ENCODE assay signal across 25 mouse cellular contexts in genomic region chr15:97465366-97465765, GRCm38 (mm10).
DNase-seq lines count a peak whose midpoint lies in the region; ATAC-seq and TF ChIP-seq lines count a peak whose summit lies in the region.
"Had no signal": no experiment of that assay in that cellular context is flagged by ENCODE, and none has a peak within 500 bp of the region (broad histone marks: within the 10 kb centered on the region; RNA-seq: fewer than 3 reads in every experiment).

No protein-coding gene starts in this region.

- H3K4me2 ChIP-seq in lung, postnatal 0 days (replicated peaks; ENCODE audit: low read depth, low read length): no peak overlapping the region
- H3K4me2 ChIP-seq: embryonic facial prominence, embryonic 15.5 days; forebrain, embryonic 12.5 days; heart, embryonic 12.5 days; intestine, embryonic 15.5 days; limb, embryonic 13.5 days; liver, embryonic 11.5 days; midbrain, embryonic 15.5 days had no signal

- no peaks in the 10 kb centered on the region for H3K36me3 ChIP-seq in lung, postnatal 0 days (ENCODE audit: insufficient read depth, low read length)
- no peaks in the 10 kb centered on the region for H3K36me3 ChIP-seq in thymus, adult 2 months (ENCODE audit: control insufficient read depth, insufficient read depth, low read length)
- H3K36me3 ChIP-seq: embryonic facial prominence, embryonic 10.5 days; embryonic facial prominence, embryonic 15.5 days; forebrain, embryonic 12.5 days; heart, embryonic 12.5 days; hindbrain, embryonic 10.5 days; intestine, embryonic 15.5 days; limb, embryonic 13.5 days; midbrain, embryonic 15.5 days had no signal

- no peaks in the 10 kb centered on the region for H3K4me1 ChIP-seq in lung, postnatal 0 days (ENCODE audit: insufficient read depth, low read depth, low read length)
- H3K4me1 ChIP-seq in thymus, adult 2 months (replicated peaks; ENCODE audit: control insufficient read depth, insufficient read depth, low read length): peaks cover 41% of the 10 kb centered on the region
- H3K4me1 ChIP-seq: embryonic facial prominence, embryonic 10.5 days; embryonic facial prominence, embryonic 15.5 days; forebrain, embryonic 12.5 days; heart, embryonic 12.5 days; midbrain, embryonic 15.5 days had no signal

- WGBS in lung, postnatal 0 days: 61% methylated on average over 8 of the region's 8 CpGs
- 43% methylated on average over 8 of the region's 8 CpGs for WGBS in thymus, adult 2 months

- no peak for TF ChIP-seq POLR2A in thymus, adult 2 months (IDR thresholded peaks at IDR 0.05; ENCODE audit: control insufficient read depth, extremely low read depth, insufficient read depth, low read length, poor library complexity)

- no peak for ATAC-seq in CD4-positive, CD25-positive, alpha-beta regulatory T cell, adult 4 months
- peak; percentile 23; the same call in 1 of the 2 replicates for ATAC-seq in lung, postnatal 0 days
- ATAC-seq in activated CD4-positive, CD25-positive, alpha-beta regulatory T cell, adult 4 months: no peak
- ATAC-seq: forebrain, postnatal 0 days; hindbrain, embryonic 16.5 days; intestine, embryonic 15.5 days; midbrain, embryonic 15.5 days had no signal

- H3K9ac ChIP-seq in lung, postnatal 0 days (replicated peaks; ENCODE audit: low read depth): no peak overlapping the region
- H3K9ac ChIP-seq: embryonic facial prominence, embryonic 15.5 days; forebrain, embryonic 12.5 days; forebrain, postnatal 0 days; heart, embryonic 12.5 days; intestine, embryonic 15.5 days; limb, embryonic 13.5 days; midbrain, embryonic 15.5 days had no signal

- no peak overlapping the region for H3K27ac ChIP-seq in lung, postnatal 0 days (ENCODE audit: low read length)
- H3K27ac ChIP-seq in thymus, adult 2 months (ENCODE audit: control insufficient read depth, insufficient read depth, low read length): peak overlapping the region; percentile 11; the same call in 1 of the 2 replicates
- H3K27ac ChIP-seq: embryonic facial prominence, embryonic 10.5 days; embryonic facial prominence, embryonic 15.5 days; forebrain, embryonic 12.5 days; hindbrain, embryonic 10.5 days; intestine, embryonic 15.5 days; limb, embryonic 13.5 days; midbrain, embryonic 15.5 days had no signal

- H3K27me3 ChIP-seq in lung, postnatal 0 days (replicated peaks; ENCODE audit: insufficient read depth, low read length): no peaks in the 10 kb centered on the region
- H3K27me3 ChIP-seq in thymus, adult 2 months (ENCODE audit: control insufficient read depth, insufficient read depth, low read length): no peaks in the 10 kb centered on the region
- H3K27me3 ChIP-seq: embryonic facial prominence, embryonic 15.5 days; forebrain, embryonic 12.5 days; heart, embryonic 12.5 days; intestine, embryonic 15.5 days; limb, embryonic 13.5 days; midbrain, embryonic 15.5 days had no signal

- H3K9me3 ChIP-seq in lung, postnatal 0 days (ENCODE audit: low read length): no peaks in the 10 kb centered on the region
- H3K9me3 ChIP-seq: embryonic facial prominence, embryonic 10.5 days; embryonic facial prominence, embryonic 15.5 days; forebrain, embryonic 12.5 days; heart, embryonic 12.5 days; hindbrain, embryonic 10.5 days; intestine, embryonic 15.5 days; midbrain, embryonic 15.5 days had no signal

- no peak for TF ChIP-seq CTCF in lung, postnatal 0 days (IDR thresholded peaks at IDR 0.05)
- TF ChIP-seq CTCF in thymus, adult 2 months (IDR thresholded peaks at IDR 0.05; ENCODE audit: borderline replicate concordance, control insufficient read depth, extremely low read depth, insufficient read depth, low read length, poor library complexity): no peak

- DNase-seq in CD4-positive, CD25-positive, alpha-beta regulatory T cell, adult 2 months (ENCODE audit: low read depth, low spot score): peak; percentile 49
- DNase-seq in lung, postnatal 0 days (ENCODE audit: low spot score): no peak
- no peak for DNase-seq in lung, postnatal 10 days
- peak; percentile 33 for DNase-seq in thymus, adult 2 months
- no peak for DNase-seq in thymus, postnatal 0 days (ENCODE audit: low spot score)
- peak; percentile 45 for DNase-seq in thymus, postnatal 4 days
- DNase-seq: cerebellum, adult 2 months; cerebellum, postnatal 14 days; forebrain, postnatal 0 days; kidney, adult 2 months; lung, adult 18-20 months; lung, postnatal 14 days; right cerebral cortex, postnatal 4 days had no signal

- no peak for TF ChIP-seq EP300 in lung, postnatal 0 days (IDR thresholded peaks at IDR 0.05)

- H3K4me3 ChIP-seq in lung, postnatal 0 days (ENCODE audit: low read depth, low read length): no peak overlapping the region
- H3K4me3 ChIP-seq in thymus, adult 2 months (ENCODE audit: control insufficient read depth, insufficient read depth, low read length): no peak overlapping the region
- H3K4me3 ChIP-seq: embryonic facial prominence, embryonic 10.5 days; embryonic facial prominence, embryonic 15.5 days; forebrain, embryonic 12.5 days; heart, embryonic 12.5 days; hindbrain, embryonic 10.5 days; intestine, embryonic 15.5 days; limb, embryonic 13.5 days; midbrain, embryonic 15.5 days had no signal

Comparison
In these comparisons a context has a peak if more than half of its experiments do, and no peak if none do; other contexts are left out.
1. DNase-seq: peak in CD4-positive, CD25-positive, alpha-beta regulatory T cell, adult 2 months (single experiment), thymus, adult 2 months (single experiment) and thymus, postnatal 4 days (single experiment); none in lung, postnatal 0 days (single experiment), lung, postnatal 10 days (single experiment) and thymus, postnatal 0 days (single experiment).